19 mouse cellular contexts compared by ENCODE assay signal in genomic region chr4:133305825-133306224, GRCm38 (mm10).
"Had no signal": no experiment of that assay in that cellular context is flagged by ENCODE, and none has a peak within 500 bp of the region (broad histone marks: within the 10 kb centered on the region; RNA-seq: fewer than 3 reads in every experiment).

No protein-coding gene starts in this region.

- H3K4me1 ChIP-seq: midbrain, embryonic 12.5 days; neural tube, embryonic 15.5 days had no signal

- DNase-seq: lung, adult 18-20 months; lung, embryonic 14.5 days; lung, postnatal 10 days; lung, postnatal 4 days; midbrain, embryonic 14.5 days; retina, postnatal 1 day; right cerebral cortex, adult 18-20 months; right cerebral cortex, postnatal 25 days; right cerebral cortex, postnatal 4 days; spleen, adult 18-20 months; thymus, adult 18-20 months; thymus, postnatal 14 days; thymus, postnatal 36 days had no signal

- H3K4me3 ChIP-seq: midbrain, embryonic 10.5 days; midbrain, embryonic 12.5 days; myocyte; neural tube, embryonic 13.5 days; neural tube, embryonic 15.5 days had no signal

- H3K27ac ChIP-seq: midbrain, embryonic 10.5 days; midbrain, embryonic 12.5 days; neural tube, embryonic 13.5 days; neural tube, embryonic 15.5 days had no signal

- H3K27me3 ChIP-seq: midbrain, embryonic 12.5 days; neural tube, embryonic 13.5 days; neural tube, embryonic 15.5 days had no signal

- ATAC-seq: midbrain, embryonic 16.5 days had no signal

- H3K9ac ChIP-seq: lung, embryonic 14.5 days; midbrain, embryonic 12.5 days; neural tube, embryonic 13.5 days; neural tube, embryonic 15.5 days had no signal

- H3K4me2 ChIP-seq: lung, embryonic 14.5 days; midbrain, embryonic 12.5 days; neural tube, embryonic 13.5 days; neural tube, embryonic 15.5 days had no signal

- H3K9me3 ChIP-seq: midbrain, embryonic 10.5 days; midbrain, embryonic 12.5 days; neural tube, embryonic 13.5 days; neural tube, embryonic 15.5 days had no signal
